Mouse (Mus musculus): Measurements from ENCODE around the gene Ccdc85b. TPM values are rescaled to one million over a fixed set of nuclear protein-coding genes. Genes with fewer than 3 reads are reported as not detected.
"Not testable (repeated sequence)": the region's sequence is repeated elsewhere in the genome, so short reads cannot be mapped to it uniquely, and the experiment has no call there.

Ccdc85b gene
- polyA plus RNA-seq (2014; fragmentation: Nextera tagmentation; extraction: Ambion mirVana) = 6.6 and 6.9 TPM in 2 replicates

DNA sequence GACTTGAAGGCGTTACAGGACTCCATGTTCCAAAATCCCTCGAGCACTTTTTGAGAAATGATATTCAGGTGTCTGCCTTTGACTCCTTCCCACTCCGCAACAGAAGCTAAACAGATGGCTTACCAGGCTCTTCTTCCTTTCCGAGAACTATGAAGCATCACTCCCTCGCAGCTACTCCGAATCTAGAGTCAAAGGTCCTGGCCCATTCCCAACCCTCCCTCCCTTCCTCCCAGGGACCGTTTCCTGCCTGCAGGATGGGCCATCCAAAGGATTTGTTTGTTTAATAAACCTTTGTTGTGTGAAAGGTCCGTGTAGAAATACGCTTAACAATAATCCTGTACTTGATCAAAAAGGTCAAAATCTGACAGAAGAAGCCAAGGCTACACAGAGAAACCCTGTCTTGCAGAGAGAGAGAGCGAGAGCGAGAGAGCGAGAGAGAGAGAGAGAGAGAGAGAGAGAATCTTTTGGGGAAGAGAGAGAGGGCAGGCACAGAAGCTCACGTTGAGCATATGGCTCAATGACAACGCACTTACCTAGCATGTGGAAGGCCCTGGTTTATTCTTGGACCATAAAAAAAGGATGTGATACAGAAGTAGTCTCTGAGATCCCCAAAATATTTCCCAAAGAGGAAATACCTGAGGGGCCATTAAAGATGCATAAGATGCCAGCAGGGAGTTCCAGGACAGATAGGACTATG lies at the start of gene Ccdc85b:
Ccdc85b (minus strand) TSS at position 149 of the 697 bp plus-strand sequence.
- H3K4me1 ChIP-seq (replicated peaks; ENCODE audit: control insufficient read depth, insufficient read depth, low read length) = peaks cover 14% of the 10 kb centered on the region
- H3K27me3 ChIP-seq (ENCODE audit: control insufficient read depth, insufficient read depth, low read length) = no peaks in the 10 kb centered on the region; the same call in 1 of the 2 replicates
- WGBS = 21% methylated on average over 14 of the region's 14 CpGs
- no peaks in the 10 kb centered on the region for H3K36me3 ChIP-seq (ENCODE audit: control insufficient read depth, insufficient read depth, low read length)
- ATAC-seq (ENCODE audit: low FRiP score) (peak; percentile 17; the same call in 1 of the 2 replicates), DNase-seq (ENCODE audit: low spot score) (no peak)
- no peaks in the 10 kb centered on the region for H3K9me3 ChIP-seq (ENCODE audit: control insufficient read depth, low read length)
- peak within 1 kb of the TSS; percentile 89 for H3K27ac ChIP-seq (ENCODE audit: low read depth, low read length)
- peak within 1 kb of the TSS; percentile 73 for H3K4me3 ChIP-seq (ENCODE audit: low read depth, low read length)
- peak within 1 kb of the TSS; percentile 99 for H3K4me2 ChIP-seq (replicated peaks; ENCODE audit: low read depth, low read length)
- H3K9ac ChIP-seq (ENCODE audit: low read depth, low read length) = peak within 1 kb of the TSS; percentile 85

GRCm38 (mm10) chr19:5503687-5504086 lies 46.0 kb upstream of the Ccdc85b start, which contains the start of gene 1700020D05Rik:
Gene 1700020D05Rik, minus strand, starts transcription at chr19:5503787.
- H3K4me3 ChIP-seq (ENCODE audit: low read depth, low read length) = no peak within 1 kb of the TSS; the same call in 1 of the 2 replicates
- WGBS = 46% methylated on average over 17 of the region's 17 CpGs
- no peaks in the 10 kb centered on the region for H3K9me3 ChIP-seq (ENCODE audit: control insufficient read depth, low read length)
- H3K27ac ChIP-seq (ENCODE audit: low read depth, low read length) = no peak within 1 kb of the TSS
- H3K4me1 ChIP-seq (replicated peaks; ENCODE audit: control insufficient read depth, insufficient read depth, low read length) = no peaks in the 10 kb centered on the region
- ATAC-seq (ENCODE audit: low FRiP score) (no peak), DNase-seq (ENCODE audit: low spot score) (no peak)
- H3K27me3 ChIP-seq (ENCODE audit: control insufficient read depth, insufficient read depth, low read length) = no peaks in the 10 kb centered on the region
- H3K4me2 ChIP-seq (replicated peaks; ENCODE audit: low read depth, low read length) = no peak within 1 kb of the TSS
- H3K36me3 ChIP-seq (ENCODE audit: control insufficient read depth, insufficient read depth, low read length) = no peaks in the 10 kb centered on the region
- H3K9ac ChIP-seq (ENCODE audit: low read depth, low read length) = no peak within 1 kb of the TSS

DNA sequence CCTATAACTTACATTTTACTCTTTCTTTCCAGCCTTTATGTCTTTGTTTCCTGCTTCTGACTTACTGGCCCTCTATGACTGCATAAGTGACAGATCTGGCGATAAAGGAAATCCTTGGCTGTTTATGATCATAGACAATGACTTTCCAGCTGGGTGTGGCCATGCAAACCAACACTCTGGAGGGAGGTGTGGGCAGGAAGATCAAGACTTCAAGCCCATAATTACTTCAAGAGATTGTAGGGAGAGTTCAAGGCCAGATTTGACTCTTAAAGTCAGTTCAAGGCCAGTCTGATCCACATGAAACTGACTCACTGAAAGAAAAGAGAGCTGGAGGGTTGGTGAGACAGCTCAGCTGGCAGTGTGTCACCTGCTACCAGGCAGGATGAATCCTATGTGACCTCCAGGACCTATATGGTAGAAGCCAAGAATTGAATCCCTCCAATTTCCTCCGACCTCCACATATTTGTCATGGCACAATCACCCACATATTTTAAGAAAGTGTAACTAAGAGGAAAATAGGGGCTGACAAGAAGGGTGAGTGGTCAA lies 42.7 kb upstream of the Ccdc85b start:
- Histone ChIP-seq H3K27ac (ENCODE audit: low read depth, low read length) (no peak overlapping the region), H3K36me3 (ENCODE audit: control insufficient read depth, insufficient read depth, low read length) (no peaks in the 10 kb centered on the region), H3K4me3 (ENCODE audit: low read depth, low read length) (no peak overlapping the region), H3K9me3 (ENCODE audit: control insufficient read depth, low read length) (no peaks in the 10 kb centered on the region), H3K4me1 (replicated peaks; ENCODE audit: control insufficient read depth, insufficient read depth, low read length) (no peaks in the 10 kb centered on the region), H3K9ac (ENCODE audit: low read depth, low read length) (no peak overlapping the region), H3K27me3 (ENCODE audit: control insufficient read depth, insufficient read depth, low read length) (no peaks in the 10 kb centered on the region), H3K4me2 (replicated peaks; ENCODE audit: low read depth, low read length) (no peak overlapping the region)
- WGBS = 96% methylated on average over 2 of the region's 2 CpGs
- ATAC-seq (ENCODE audit: low FRiP score) (no peak), DNase-seq (ENCODE audit: low spot score) (no peak)

DNA sequence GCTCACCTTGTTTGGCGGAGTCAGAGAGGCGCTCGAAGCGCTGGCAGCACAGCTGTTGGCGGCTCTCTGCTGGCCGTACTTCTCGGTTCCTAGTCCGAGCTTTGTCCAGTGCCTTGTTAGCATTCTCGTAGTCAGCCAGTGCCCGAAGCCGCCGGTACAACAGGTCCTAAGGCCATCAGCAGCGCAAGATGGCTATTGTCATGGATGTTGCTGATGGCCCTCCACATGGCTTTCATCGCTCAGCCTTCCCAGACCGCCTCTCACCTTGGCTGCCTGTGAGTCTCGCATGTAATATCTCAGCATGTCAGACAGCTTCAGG lies 38.3 kb upstream of the Ccdc85b start:
- WGBS = 90% methylated on average over 16 of the region's 16 CpGs
- Histone ChIP-seq H3K4me3 (ENCODE audit: low read depth, low read length) (no peak overlapping the region), H3K9me3 (ENCODE audit: control insufficient read depth, low read length) (no peaks in the 10 kb centered on the region), H3K27ac (ENCODE audit: low read depth, low read length) (no peak overlapping the region), H3K4me1 (replicated peaks; ENCODE audit: control insufficient read depth, insufficient read depth, low read length) (peaks cover 3% of the 10 kb centered on the region; the same call in 1 of the 2 replicates), H3K9ac (ENCODE audit: low read depth, low read length) (no peak overlapping the region), H3K27me3 (ENCODE audit: control insufficient read depth, insufficient read depth, low read length) (no peaks in the 10 kb centered on the region), H3K36me3 (ENCODE audit: control insufficient read depth, insufficient read depth, low read length) (peaks cover 10% of the 10 kb centered on the region; the same call in 1 of the 2 replicates), H3K4me2 (replicated peaks; ENCODE audit: low read depth, low read length) (no peak overlapping the region)
- DNase-seq (ENCODE audit: low spot score) (no peak), ATAC-seq (ENCODE audit: low FRiP score) (no peak)

GRCm38 (mm10) chr19:5495353-5496051 lies 37.8 kb upstream of the Ccdc85b start:
- peaks cover 10% of the 10 kb centered on the region; the same call in 1 of the 2 replicates for H3K36me3 ChIP-seq (ENCODE audit: control insufficient read depth, insufficient read depth, low read length)
- H3K4me1 ChIP-seq (replicated peaks; ENCODE audit: control insufficient read depth, insufficient read depth, low read length) = peaks cover 3% of the 10 kb centered on the region; the same call in 1 of the 2 replicates
- WGBS = 80% methylated on average over 12 of the region's 12 CpGs
- H3K9ac ChIP-seq (ENCODE audit: low read depth, low read length) = no peak overlapping the region
- H3K27me3 ChIP-seq (ENCODE audit: control insufficient read depth, insufficient read depth, low read length) = no peaks in the 10 kb centered on the region
- no peaks in the 10 kb centered on the region for H3K9me3 ChIP-seq (ENCODE audit: control insufficient read depth, low read length)
- no peak for DNase-seq (ENCODE audit: low spot score)
- ATAC-seq (ENCODE audit: low FRiP score) = no peak
- no peak overlapping the region for H3K4me2 ChIP-seq (replicated peaks; ENCODE audit: low read depth, low read length)
- H3K4me3 ChIP-seq (ENCODE audit: low read depth, low read length) = no peak overlapping the region
- 0 out of 2 replicates have a peak overlapping the region, but pooled peaks have one; percentile 24 for H3K27ac ChIP-seq (ENCODE audit: low read depth, low read length)

- Histone ChIP-seq H3K4me1 (replicated peaks; ENCODE audit: control insufficient read depth, insufficient read depth, low read length) (peaks cover 3% of the 10 kb centered on the region; the same call in 1 of the 2 replicates), H3K27me3 (ENCODE audit: control insufficient read depth, insufficient read depth, low read length) (no peaks in the 10 kb centered on the region), H3K36me3 (ENCODE audit: control insufficient read depth, insufficient read depth, low read length) (peaks cover 10% of the 10 kb centered on the region; the same call in 1 of the 2 replicates), H3K27ac (ENCODE audit: low read depth, low read length) (no peak overlapping the region), H3K4me2 (replicated peaks; ENCODE audit: low read depth, low read length) (no peak overlapping the region), H3K9ac (ENCODE audit: low read depth, low read length) (no peak overlapping the region), H3K9me3 (ENCODE audit: control insufficient read depth, low read length) (no peaks in the 10 kb centered on the region), H3K4me3 (ENCODE audit: low read depth, low read length) (no peak overlapping the region)
- no peak for DNase-seq (ENCODE audit: low spot score)
- no peak for ATAC-seq (ENCODE audit: low FRiP score)
- 91% methylated on average over 3 of the region's 3 CpGs for WGBS
Observed at GRCm38 (mm10) chr19:5494314-5494713, 36.6 kb upstream of the Ccdc85b start.

DNA sequence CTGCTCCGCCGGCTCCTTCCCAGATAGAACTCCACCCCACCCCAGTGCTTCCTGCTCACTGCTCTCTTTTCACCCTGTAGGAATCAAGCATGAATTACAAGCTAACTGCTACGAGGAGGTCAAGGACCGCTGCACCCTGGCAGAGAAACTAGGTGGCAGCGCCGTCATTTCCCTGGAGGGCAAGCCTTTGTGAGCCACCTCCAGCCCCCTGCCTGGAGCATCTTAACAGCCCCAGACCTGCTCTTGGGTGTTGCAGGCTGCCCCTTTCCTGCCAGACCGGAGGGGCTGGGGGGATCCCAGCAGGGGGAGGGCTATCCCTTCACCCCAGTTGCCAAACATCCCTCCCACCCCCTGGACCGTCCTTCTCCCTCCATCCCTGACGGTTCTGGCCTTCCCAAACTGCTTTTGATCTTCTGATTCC lies 35.6 kb upstream of the Ccdc85b start:
- H3K4me1 ChIP-seq (replicated peaks; ENCODE audit: control insufficient read depth, insufficient read depth, low read length) = not testable (repeated sequence)

DNA sequence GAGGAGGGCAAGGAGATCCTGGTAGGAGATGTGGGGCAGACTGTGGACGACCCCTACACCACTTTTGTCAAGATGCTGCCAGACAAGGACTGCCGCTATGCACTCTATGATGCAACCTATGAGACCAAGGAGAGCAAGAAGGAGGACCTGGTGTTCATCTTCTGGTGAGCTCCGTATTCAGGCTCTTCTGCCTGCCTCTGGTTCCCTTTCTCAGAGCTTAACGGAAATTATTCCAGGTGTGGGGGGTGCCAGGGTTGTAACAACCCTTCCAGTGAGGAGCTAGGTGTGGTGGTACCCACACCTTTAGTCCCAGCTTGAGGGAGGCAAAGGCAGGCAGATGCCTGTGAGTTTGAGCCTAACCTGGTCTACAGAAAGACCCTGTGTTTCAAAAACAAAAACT lies 34.9 kb upstream of the Ccdc85b start:
- Histone ChIP-seq H3K36me3 (ENCODE audit: control insufficient read depth, insufficient read depth, low read length) (peaks cover 10% of the 10 kb centered on the region; the same call in 1 of the 2 replicates), H3K4me1 (replicated peaks; ENCODE audit: control insufficient read depth, insufficient read depth, low read length) (peaks cover 3% of the 10 kb centered on the region), H3K27ac (ENCODE audit: low read depth, low read length) (no peak overlapping the region), H3K4me2 (replicated peaks; ENCODE audit: low read depth, low read length) (no peak overlapping the region), H3K9ac (ENCODE audit: low read depth, low read length) (no peak overlapping the region), H3K4me3 (ENCODE audit: low read depth, low read length) (peak overlapping the region; percentile 10; the same call in 1 of the 2 replicates), H3K9me3 (ENCODE audit: control insufficient read depth, low read length) (no peaks in the 10 kb centered on the region), H3K27me3 (ENCODE audit: control insufficient read depth, insufficient read depth, low read length) (no peaks in the 10 kb centered on the region)
- no peak for ATAC-seq (ENCODE audit: low FRiP score)
- 93% methylated on average over 4 of the region's 4 CpGs for WGBS
- no peak for DNase-seq (ENCODE audit: low spot score)

More for the DNA sequence above, 35.6 kb upstream of the Ccdc85b start:
- not testable (repeated sequence) for ATAC-seq (ENCODE audit: low FRiP score); H3K9me3 ChIP-seq (ENCODE audit: control insufficient read depth, low read length); DNase-seq (ENCODE audit: low spot score); H3K27ac ChIP-seq (ENCODE audit: low read depth, low read length); H3K4me3 ChIP-seq (ENCODE audit: low read depth, low read length); H3K9ac ChIP-seq (ENCODE audit: low read depth, low read length); H3K4me2 ChIP-seq (replicated peaks; ENCODE audit: low read depth, low read length); H3K27me3 ChIP-seq (ENCODE audit: control insufficient read depth, insufficient read depth, low read length)
- peaks cover 10% of the 10 kb centered on the region; the same call in 1 of the 2 replicates for H3K36me3 ChIP-seq (ENCODE audit: control insufficient read depth, insufficient read depth, low read length)
- WGBS = 74% methylated on average over 9 of the region's 9 CpGs
